Mouse (Mus musculus): ENCODE measurements around the gene Ice2. TPM values are rescaled to one million over a fixed set of nuclear protein-coding genes. Genes with fewer than 3 reads are reported as not detected.
A peak's percentile ranks its signal among the peaks of the same experiment; 100 is the strongest.

Gene Ice2
- total and polyA plus RNA-seq, 3 experiments = 11.6 to 14.6 TPM; not detected in 1

GRCm38 (mm10) chr9:69442471-69443038, 44.8 kb downstream of the Ice2 start:
- Histone ChIP-seq H3K4me3 (ENCODE audit: control insufficient read depth in 1 of 2, insufficient read depth in 1 of 2, low read depth in 2 of 2, low read length in 2 of 2) (no peak overlapping the region), H3K79me2 (ENCODE audit: control insufficient read depth, insufficient read depth, low read length, poor library complexity) (no peaks in the 10 kb centered on the region), H3K9ac (ENCODE audit: control insufficient read depth, low read depth, low read length, poor library complexity, severe bottlenecking) (no peak overlapping the region), H3K4me1 (ENCODE audit: control insufficient read depth in 1 of 2, insufficient read depth in 2 of 2, low read length in 2 of 2) (peaks cover 1 to 12% of the 10 kb centered on the region in 2 experiments; a peak in 2 of 4 replicates), H3K36me3 (ENCODE audit: control insufficient read depth in 1 of 2, insufficient read depth in 2 of 2, low read length in 2 of 2) (peaks cover 0 to 5% of the 10 kb centered on the region in 2 experiments; a peak in 2 of 4 replicates), H3K27me3 (ENCODE audit: control insufficient read depth in 1 of 2, insufficient read depth in 2 of 2, low read length in 2 of 2) (no peaks in the 10 kb centered on the region), H3K27ac (ENCODE audit: control insufficient read depth, low read depth, low read length) (no peak overlapping the region), H3K9me3 (replicated peaks; ENCODE audit: insufficient read depth, low read length) (no peaks in the 10 kb centered on the region)
- TF ChIP-seq POLR2AphosphoS2 (IDR thresholded peaks at IDR 0.05; ENCODE audit: low read length) = no peak
- 0 out of 2 replicates have a peak, but pooled peaks have one; percentile 10 for TF ChIP-seq ELF1 (IDR thresholded peaks at IDR 0.05; ENCODE audit: low read depth, low read length)
- DNase-seq (ENCODE audit: low read depth, low spot score) = no peak

GRCm38 (mm10) chr9:69443203-69443602, 45.5 kb downstream of the Ice2 start:
- no peak for DNase-seq (ENCODE audit: low read depth, low spot score)
- peaks cover 1 to 12% of the 10 kb centered on the region in 2 experiments; a peak in 2 of 4 replicates for H3K4me1 ChIP-seq (ENCODE audit: control insufficient read depth in 1 of 2, insufficient read depth in 2 of 2, low read length in 2 of 2)
- H3K27me3 ChIP-seq (ENCODE audit: control insufficient read depth in 1 of 2, insufficient read depth in 2 of 2, low read length in 2 of 2) = no peaks in the 10 kb centered on the region
- H3K9ac ChIP-seq (ENCODE audit: control insufficient read depth, low read depth, low read length, poor library complexity, severe bottlenecking) = no peak overlapping the region
- H3K27ac ChIP-seq (ENCODE audit: control insufficient read depth, low read depth, low read length) = no peak overlapping the region
- H3K36me3 ChIP-seq (ENCODE audit: control insufficient read depth in 1 of 2, insufficient read depth in 2 of 2, low read length in 2 of 2) = peaks cover 0 to 5% of the 10 kb centered on the region in 2 experiments; a peak in 2 of 4 replicates
- no peak overlapping the region for H3K4me3 ChIP-seq (ENCODE audit: control insufficient read depth in 1 of 2, insufficient read depth in 1 of 2, low read depth in 2 of 2, low read length in 2 of 2)
- H3K9me3 ChIP-seq (replicated peaks; ENCODE audit: insufficient read depth, low read length) = no peaks in the 10 kb centered on the region
- TF ChIP-seq UBTF (IDR thresholded peaks at IDR 0.05; ENCODE audit: borderline replicate concordance, insufficient read depth, low read depth, low read length) (no peak), NELFE (IDR thresholded peaks at IDR 0.05; ENCODE audit: low read depth, low read length) (no peak)
- no peaks in the 10 kb centered on the region for H3K79me2 ChIP-seq (ENCODE audit: control insufficient read depth, insufficient read depth, low read length, poor library complexity)

DNA sequence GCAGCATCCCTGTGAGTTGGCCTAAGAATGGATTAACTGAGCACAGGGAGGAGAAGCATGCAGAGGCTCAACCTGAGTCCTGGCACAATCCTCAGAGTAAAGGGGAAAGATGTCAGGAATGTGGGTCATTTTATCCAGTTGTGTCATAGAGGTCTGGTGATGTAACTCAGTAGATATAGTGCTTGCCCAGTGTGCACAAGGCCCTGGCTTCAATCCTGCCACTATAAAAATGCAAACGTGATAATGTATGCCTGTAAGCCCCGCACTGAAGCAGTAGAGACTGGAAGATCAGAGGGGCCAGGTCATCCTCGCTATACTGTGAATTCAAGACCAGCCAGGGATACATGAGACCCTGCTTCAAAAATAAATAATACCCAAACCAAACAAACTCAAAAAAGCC, 51.1 kb downstream of the Ice2 start:
- Histone ChIP-seq H3K79me2 (ENCODE audit: control insufficient read depth, insufficient read depth, low read length, poor library complexity) (no peaks in the 10 kb centered on the region), H3K27ac (ENCODE audit: control insufficient read depth, low read depth, low read length) (no peak overlapping the region), H3K36me3 (ENCODE audit: control insufficient read depth in 1 of 2, insufficient read depth in 2 of 2, low read length in 2 of 2) (peaks cover 0 to 15% of the 10 kb centered on the region in 2 experiments; a peak in 2 of 4 replicates), H3K9me3 (replicated peaks; ENCODE audit: insufficient read depth, low read length) (no peaks in the 10 kb centered on the region), H3K4me1 (ENCODE audit: control insufficient read depth in 1 of 2, insufficient read depth in 2 of 2, low read length in 2 of 2) (peaks cover 8 to 17% of the 10 kb centered on the region in 2 experiments), H3K27me3 (ENCODE audit: control insufficient read depth in 1 of 2, insufficient read depth in 2 of 2, low read length in 2 of 2) (no peaks in the 10 kb centered on the region), H3K4me3 (ENCODE audit: control insufficient read depth in 1 of 2, insufficient read depth in 1 of 2, low read depth in 2 of 2, low read length in 2 of 2) (no peak overlapping the region), H3K9ac (ENCODE audit: control insufficient read depth, low read depth, low read length, poor library complexity, severe bottlenecking) (no peak overlapping the region)
- TF ChIP-seq MAX (IDR thresholded peaks at IDR 0.05; ENCODE audit: low read length) = no peak
- no peak for TF ChIP-seq BHLHE40 (IDR thresholded peaks at IDR 0.05; ENCODE audit: borderline replicate concordance, low read depth, low read length)
- no peak for TF ChIP-seq POLR2A (IDR thresholded peaks at IDR 0.05; ENCODE audit: control insufficient read depth in 1 of 2, insufficient read depth in 1 of 2, low read depth in 1 of 2, low read length in 2 of 2, poor library complexity in 1 of 2)
- no peak for TF ChIP-seq SIN3A (IDR thresholded peaks at IDR 0.05; ENCODE audit: low read length)
- TF ChIP-seq KAT2A (conservative IDR thresholded peaks at IDR 0.05; ENCODE audit: low read depth, low read length) = no peak
- TF ChIP-seq RAD21 (IDR thresholded peaks at IDR 0.05; ENCODE audit: low read depth, low read length) = no peak
- no peak for TF ChIP-seq GATA1 (IDR thresholded peaks at IDR 0.05; ENCODE audit: low read depth, low read length)
- no peak for TF ChIP-seq GABPA (IDR thresholded peaks at IDR 0.05; ENCODE audit: low read depth, low read length)
- TF ChIP-seq CHD1 (IDR thresholded peaks at IDR 0.05; ENCODE audit: low read depth, low read length) = no peak
- no peak for TF ChIP-seq POLR2AphosphoS2 (IDR thresholded peaks at IDR 0.05; ENCODE audit: low read length)
- no peak for TF ChIP-seq TBP (IDR thresholded peaks at IDR 0.05; ENCODE audit: low read depth, low read length)
- no peak for TF ChIP-seq JUND (IDR thresholded peaks at IDR 0.05; ENCODE audit: low read depth, low read length)
- TF ChIP-seq MYC (IDR thresholded peaks at IDR 0.05; ENCODE audit: low read depth, low read length) = no peak
- TF ChIP-seq ELF1 (IDR thresholded peaks at IDR 0.05; ENCODE audit: low read depth, low read length) = no peak
- no peak for TF ChIP-seq CHD2 (IDR thresholded peaks at IDR 0.05; ENCODE audit: low read length)
- DNase-seq (ENCODE audit: low read depth, low spot score) = no peak

Measured in MEL (cell line).